Mouse (Mus musculus): Measurements from ENCODE around the gene Siah3.
"Not testable (repeated sequence)": the region's sequence is repeated elsewhere in the genome, so short reads cannot be mapped to it uniquely, and the experiment has no call there.

Siah3 gene

GRCm38 (mm10) chr14:75455743-75456421, at the start of gene Siah3:
Siah3 (plus strand) TSS chr14:75455982.
- no peak for DNase-seq (ENCODE audit: low read depth)

GRCm38 (mm10) chr14:75409772-75410171, 46.0 kb upstream of the Siah3 start:
- no peak for DNase-seq (ENCODE audit: low read depth)

GRCm38 (mm10) chr14:75410392-75410791, 45.4 kb upstream of the Siah3 start:
- no peak for DNase-seq (ENCODE audit: low read depth)

- DNase-seq (ENCODE audit: low read depth): no peak
Observed at GRCm38 (mm10) chr14:75418721-75419120, 37.1 kb upstream of the Siah3 start.

- no peak for DNase-seq (ENCODE audit: low read depth)
Observed at GRCm38 (mm10) chr14:75419876-75420275, 35.9 kb upstream of the Siah3 start.

GRCm38 (mm10) chr14:75420811-75421210, 35.0 kb upstream of the Siah3 start:
- DNase-seq (ENCODE audit: low read depth): no peak

- no peak for DNase-seq (ENCODE audit: low read depth)
Observed at GRCm38 (mm10) chr14:75431173-75431786, 24.5 kb upstream of the Siah3 start.

- no peak for DNase-seq (ENCODE audit: low read depth)
Observed at GRCm38 (mm10) chr14:75432850-75433249, 22.9 kb upstream of the Siah3 start.

GRCm38 (mm10) chr14:75434576-75434975, 21.2 kb upstream of the Siah3 start:
- DNase-seq (ENCODE audit: low read depth): no peak

GRCm38 (mm10) chr14:75444486-75445105, 11.2 kb upstream of the Siah3 start:
- DNase-seq (ENCODE audit: low read depth): no peak

GRCm38 (mm10) chr14:75445281-75445947, 10.4 kb upstream of the Siah3 start:
- DNase-seq (ENCODE audit: low read depth): no peak

- DNase-seq (ENCODE audit: low read depth): no peak
Observed at GRCm38 (mm10) chr14:75445948-75446281, 9.9 kb upstream of the Siah3 start.

- DNase-seq (ENCODE audit: low read depth): not testable (repeated sequence)
Observed at GRCm38 (mm10) chr14:75446314-75446713, 9.5 kb upstream of the Siah3 start.

- DNase-seq (ENCODE audit: low read depth): no peak
Observed at GRCm38 (mm10) chr14:75453906-75454305, 1.9 kb upstream of the Siah3 start.

- DNase-seq (ENCODE audit: low read depth): peak; percentile 32
Observed at GRCm38 (mm10) chr14:75454716-75455115, 1.1 kb upstream of the Siah3 start.

GRCm38 (mm10) chr14:75455361-75455742, 430 bp upstream of the Siah3 start:
- no peak for DNase-seq (ENCODE audit: low read depth)

GRCm38 (mm10) chr14:75456489-75457220, 873 bp downstream of the Siah3 start:
- peak; percentile 57 for DNase-seq (ENCODE audit: low read depth)

- DNase-seq (ENCODE audit: low read depth): no peak
Observed at GRCm38 (mm10) chr14:75457221-75457600, 1.4 kb downstream of the Siah3 start.

GRCm38 (mm10) chr14:75459431-75459830, 3.6 kb downstream of the Siah3 start:
- no peak for DNase-seq (ENCODE audit: low read depth)

GRCm38 (mm10) chr14:75459991-75460390, 4.2 kb downstream of the Siah3 start:
- peak; percentile 12 for DNase-seq (ENCODE audit: low read depth)

GRCm38 (mm10) chr14:75460436-75460835, 4.7 kb downstream of the Siah3 start:
- no peak for DNase-seq (ENCODE audit: low read depth)

- DNase-seq (ENCODE audit: low read depth): no peak
Observed at GRCm38 (mm10) chr14:75461770-75462169, 6.0 kb downstream of the Siah3 start.

Data from NIH3T3 (cell line).